Mouse (Mus musculus) testis, postnatal 14 days (tissue): ENCODE data around the gene Angel2.

Source experiments
- DNase-seq: peaks from one replicate; pipeline ENCODE4 v3.0.0; 2021; ENCODE audit warnings: low spot score

Angel2 gene

DNA sequence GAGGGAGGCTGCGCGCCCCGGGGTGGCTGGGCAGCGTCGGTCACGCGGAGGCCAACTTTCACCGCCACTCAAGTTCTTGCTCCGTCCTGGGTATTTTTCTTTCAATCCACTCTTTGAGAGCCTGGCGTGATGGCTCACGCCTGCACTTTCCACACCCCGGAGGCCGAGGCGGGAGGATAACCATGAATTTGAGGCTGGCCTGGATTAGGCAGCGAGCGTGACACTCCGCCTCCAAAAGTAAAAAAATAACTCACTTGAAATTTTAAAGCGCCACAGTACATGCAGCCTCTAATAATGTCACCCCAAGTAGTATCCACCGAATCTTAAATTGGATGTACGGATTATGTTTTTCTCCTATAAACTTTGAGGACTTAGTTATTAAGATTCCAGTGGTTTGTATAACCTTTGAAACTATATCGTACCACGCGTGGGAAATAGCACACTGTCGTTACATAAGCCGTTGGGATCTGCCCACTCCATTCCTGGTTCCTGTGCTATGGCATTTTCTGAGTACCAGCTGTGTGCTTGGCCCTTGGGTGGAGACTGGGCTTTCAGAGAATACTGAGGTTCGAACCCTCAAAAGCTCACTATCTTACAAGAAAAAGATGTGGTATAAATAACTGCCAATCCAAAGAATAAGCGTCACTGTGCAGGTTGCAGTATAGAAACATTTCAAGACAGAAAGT, 4.2 kb downstream of the Angel2 start:
- DNase-seq: peak; percentile 54

DNA sequence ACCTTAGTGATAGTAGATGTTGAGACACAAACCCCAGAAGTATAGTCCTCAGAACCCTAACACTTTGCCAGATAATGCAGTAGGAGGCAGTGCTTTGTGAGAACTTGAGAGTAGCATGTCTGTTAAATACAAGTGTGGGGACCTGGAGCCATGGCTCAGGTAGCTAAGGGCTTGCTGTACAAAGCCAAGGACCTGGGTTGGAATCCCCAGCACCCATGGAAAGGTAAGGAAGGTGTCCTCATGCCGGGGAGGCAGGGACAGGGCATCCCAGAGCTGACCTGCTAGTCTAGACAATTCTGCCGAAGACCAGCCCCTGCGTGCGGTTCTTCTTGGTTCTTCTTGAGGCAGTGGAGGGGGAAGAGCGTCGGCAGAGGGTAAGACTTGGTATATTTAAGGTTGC, 5.3 kb downstream of the Angel2 start:
- DNase-seq: no peak

DNA sequence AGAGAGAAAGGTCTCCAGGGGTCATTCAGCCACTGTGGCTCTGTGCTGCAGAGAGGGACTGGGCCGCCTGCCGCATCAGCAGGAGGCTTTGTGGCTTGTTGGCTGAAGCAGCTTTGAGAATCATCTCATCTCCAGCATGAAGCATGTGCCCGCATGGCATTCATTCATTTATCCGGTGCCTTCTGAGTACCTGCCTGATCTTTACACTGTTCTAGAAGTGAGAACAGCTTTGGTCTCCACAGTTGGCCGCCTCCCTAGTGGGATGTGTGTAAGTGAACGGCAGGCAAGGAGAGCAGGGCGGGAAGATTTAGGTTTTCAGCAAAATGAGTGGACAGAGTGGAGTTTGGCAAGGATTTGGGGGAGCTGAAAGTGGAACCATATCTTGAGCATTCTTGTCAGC, 14.9 kb downstream of the Angel2 start:
- no peak for DNase-seq

DNA sequence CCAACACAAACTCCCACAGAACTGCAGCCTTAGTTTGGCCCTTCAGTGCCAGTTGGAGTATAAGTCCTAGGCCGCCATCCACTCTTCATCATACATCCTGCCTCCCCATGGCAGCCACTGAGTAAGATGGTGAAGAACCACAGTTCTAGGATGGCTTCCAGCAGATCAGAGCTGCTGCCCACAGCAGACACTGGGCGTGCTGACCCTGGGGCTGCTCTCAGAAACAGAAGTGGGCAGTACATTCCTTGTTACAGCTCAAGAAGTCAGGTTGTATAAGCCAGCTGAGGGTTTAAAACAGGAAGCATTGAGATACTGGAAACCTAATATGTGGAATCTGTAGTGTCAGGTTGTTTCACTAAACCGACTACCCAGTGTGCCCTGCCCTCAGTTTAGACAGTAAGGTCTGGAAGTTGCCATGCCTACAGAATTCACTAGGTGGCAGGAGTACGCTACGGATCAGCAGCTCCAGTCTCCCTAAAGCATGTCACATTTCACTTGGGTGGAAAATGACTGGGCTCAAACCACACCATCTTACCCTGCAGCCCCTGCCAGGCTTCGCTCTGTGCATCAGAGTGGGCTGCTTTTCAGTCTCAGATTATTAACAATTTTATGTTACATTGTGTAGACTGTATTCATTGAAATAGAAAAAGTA, 19.3 kb downstream of the Angel2 start:
- DNase-seq: no peak

DNA sequence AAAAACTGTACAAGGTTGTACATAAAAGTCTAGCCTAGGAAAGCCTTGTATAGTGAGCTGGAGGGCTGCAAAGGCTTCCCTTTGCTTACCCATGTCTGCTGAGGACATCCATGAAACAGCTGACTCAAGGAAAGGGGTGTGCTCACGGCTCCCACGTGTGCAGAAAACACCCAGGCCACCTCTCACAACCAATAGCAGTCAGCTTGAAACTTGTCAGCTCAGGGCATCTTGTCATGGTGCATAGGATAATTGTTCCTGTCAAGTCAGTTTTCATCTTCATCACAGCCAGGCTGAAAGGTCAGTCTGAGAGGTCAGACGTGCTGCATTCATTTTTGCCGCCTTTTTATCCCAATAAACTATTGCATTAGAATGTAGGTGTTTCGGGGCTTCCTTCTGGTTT, 23.1 kb downstream of the Angel2 start:
- no peak for DNase-seq

DNA sequence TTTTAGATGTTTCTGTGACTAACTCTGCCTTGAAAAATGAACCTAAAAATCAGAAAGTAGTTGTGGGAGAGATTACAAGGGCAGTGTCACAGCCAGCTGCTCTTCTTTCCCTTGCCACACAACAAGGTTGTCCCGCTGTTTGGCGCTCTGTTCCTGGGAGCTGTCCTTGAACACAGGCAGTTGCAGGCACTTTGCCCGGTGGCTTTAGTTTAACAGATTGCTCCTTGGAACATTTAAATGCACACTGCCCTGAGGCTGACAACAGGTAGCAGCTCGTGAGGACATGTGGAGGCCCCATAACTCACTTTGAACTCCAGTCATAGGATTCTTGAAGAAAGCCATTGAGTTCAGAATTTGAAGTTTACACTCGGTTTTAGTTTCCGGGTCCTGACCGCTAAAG, 23.5 kb downstream of the Angel2 start:
- DNase-seq: no peak

DNA sequence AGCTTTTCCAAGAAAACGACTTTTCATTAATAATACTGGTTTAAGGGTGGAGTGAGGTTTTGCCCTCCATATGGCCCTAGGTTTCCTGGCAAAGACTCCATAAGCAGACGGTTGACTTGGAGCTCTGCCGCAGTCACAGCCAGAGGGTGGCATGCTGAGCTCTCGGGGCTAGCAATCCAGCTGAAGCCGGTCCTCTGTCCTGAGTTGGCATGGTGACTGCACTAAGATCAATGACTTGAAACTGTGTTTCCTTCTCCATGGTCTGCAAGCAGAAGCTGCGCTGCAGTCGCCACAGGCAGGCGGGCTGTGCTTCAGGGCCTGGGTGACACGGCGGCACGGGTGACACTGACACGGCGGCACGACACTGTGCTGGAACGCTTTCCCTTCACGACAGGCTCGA, 23.9 kb downstream of the Angel2 start:
- DNase-seq: no peak

DNA sequence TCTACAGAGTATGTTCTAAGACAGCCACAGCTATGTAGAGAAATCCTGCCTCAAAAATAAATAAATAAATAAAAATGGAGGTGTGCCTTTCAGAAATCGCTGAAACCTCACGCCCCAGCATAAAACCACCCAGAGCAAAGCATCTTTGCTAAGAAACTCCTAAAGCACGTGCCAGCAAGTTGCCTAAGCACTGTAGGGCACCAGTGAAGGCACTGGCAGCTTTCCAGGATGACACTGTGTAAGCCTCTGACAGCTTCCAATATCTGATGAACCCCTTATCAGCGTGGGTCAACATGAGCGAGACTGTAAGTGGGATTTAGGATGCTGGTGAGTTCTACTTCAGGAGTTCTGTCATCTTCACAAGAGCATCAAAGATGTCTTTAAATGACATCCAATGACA, 26.1 kb downstream of the Angel2 start:
- DNase-seq: no peak

DNA sequence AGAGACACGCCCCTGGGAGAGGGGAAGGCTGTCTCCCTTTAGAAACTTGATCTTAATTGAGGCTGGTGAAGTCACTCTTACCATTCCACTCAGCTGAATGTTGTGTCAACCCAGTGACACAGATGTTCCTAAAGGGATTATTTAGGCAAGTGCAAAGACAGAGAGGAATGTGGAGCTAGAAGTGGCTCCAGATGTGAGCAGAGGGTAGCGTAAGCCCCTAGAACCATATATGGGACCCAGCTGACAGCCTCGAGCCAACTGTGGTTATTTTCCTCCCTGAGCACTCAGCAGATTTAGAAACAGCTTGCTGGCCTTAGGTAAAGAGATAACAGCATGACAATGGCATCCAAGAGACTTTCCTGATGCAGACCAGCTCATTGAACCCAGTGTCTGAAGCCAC, 28.1 kb downstream of the Angel2 start:
- DNase-seq: no peak

DNA sequence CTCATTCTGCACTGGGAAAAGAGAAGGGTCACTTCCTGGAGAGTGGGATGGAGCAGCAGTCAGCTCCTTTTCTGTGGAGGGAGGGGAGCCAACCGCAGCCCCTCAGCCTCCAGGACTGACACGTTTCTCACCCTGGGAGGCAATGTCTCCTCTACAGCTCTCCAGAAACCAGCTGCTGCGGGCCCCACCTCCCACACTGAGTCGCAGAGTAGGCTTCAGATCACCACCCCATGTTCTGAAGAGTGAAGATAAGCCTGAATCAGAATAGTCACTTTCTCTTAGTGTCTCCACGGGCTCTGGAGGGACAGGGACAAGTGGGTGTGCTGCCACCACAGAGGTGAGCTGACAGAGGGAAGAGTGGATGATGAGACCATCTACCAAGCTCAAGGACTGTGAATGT, 33.9 kb downstream of the Angel2 start:
- no peak for DNase-seq

DNA sequence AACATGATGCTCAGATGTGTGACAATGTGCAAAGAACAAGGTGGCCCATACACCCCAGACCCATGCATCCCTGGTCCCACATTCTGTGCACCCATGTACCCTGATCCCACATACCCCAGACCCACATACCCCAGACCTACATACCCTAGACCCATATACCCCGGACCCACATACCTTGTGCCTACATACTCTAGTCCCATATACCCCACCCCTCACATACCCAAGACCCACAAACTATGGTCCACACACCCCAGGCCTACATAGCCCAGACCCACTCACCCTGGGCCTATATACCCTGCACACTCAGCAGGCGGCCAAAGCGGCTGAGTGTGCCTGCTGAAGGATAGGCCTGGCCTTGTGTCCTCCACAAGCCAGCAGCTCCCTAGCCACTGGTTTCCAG, 37.8 kb downstream of the Angel2 start:
- DNase-seq: no peak

DNA sequence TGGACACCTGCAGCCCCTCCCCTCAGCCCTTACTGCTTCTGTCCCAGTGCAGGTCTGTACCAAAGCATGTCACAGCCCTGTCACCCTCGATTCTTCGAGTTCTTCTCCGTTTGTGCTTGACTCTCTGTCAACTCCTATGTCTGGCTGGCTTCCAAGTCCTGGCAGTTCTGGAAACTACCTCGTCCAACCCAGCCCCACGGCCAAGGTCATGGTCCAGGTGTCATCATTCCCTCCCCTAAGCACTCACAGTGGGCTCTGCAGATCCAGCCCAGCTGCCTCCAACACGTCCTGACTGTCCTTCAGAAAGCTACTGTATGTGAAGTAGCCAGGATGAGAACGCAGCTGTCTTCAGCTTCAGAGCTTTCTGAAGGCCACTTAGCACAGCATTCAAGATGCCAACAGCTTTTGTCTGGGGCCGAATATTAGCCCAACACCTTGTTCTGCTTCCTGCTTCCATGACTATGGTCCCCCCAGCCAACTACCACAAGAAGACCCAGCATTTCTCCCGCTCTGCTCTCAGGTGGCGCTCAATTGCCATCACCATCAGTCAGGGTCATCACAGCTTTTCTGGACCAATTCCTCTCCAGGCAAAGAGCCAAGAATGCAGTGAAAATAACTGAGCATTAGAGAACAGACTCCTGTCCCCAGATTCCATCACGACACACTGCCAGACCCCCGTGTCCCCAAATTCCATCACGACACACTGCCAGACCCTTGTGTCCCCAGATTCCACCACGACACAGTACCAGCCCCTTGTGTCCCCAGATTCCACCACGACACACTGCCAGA, 40.3 kb downstream of the Angel2 start:
- DNase-seq: no peak

DNA sequence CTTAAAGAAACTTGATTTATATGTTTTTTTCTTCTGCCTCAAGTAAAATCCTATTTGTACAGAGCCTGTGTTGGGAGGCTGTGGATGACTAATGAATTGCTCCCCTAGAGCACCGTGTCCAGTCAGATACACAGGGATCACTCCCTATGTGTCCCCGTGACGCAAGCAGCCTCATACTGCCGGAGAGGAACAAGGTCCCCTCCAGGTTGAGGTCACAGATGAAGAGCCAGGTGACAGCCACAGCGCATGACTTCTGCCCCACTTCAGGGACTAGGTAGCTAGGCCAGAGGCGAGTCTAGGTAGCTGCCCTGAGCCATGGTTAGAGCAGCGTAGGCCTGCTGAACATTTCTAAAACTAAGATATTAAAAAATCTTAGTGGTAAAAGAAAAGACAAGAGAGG, 43.1 kb downstream of the Angel2 start:
- DNase-seq: no peak

DNA sequence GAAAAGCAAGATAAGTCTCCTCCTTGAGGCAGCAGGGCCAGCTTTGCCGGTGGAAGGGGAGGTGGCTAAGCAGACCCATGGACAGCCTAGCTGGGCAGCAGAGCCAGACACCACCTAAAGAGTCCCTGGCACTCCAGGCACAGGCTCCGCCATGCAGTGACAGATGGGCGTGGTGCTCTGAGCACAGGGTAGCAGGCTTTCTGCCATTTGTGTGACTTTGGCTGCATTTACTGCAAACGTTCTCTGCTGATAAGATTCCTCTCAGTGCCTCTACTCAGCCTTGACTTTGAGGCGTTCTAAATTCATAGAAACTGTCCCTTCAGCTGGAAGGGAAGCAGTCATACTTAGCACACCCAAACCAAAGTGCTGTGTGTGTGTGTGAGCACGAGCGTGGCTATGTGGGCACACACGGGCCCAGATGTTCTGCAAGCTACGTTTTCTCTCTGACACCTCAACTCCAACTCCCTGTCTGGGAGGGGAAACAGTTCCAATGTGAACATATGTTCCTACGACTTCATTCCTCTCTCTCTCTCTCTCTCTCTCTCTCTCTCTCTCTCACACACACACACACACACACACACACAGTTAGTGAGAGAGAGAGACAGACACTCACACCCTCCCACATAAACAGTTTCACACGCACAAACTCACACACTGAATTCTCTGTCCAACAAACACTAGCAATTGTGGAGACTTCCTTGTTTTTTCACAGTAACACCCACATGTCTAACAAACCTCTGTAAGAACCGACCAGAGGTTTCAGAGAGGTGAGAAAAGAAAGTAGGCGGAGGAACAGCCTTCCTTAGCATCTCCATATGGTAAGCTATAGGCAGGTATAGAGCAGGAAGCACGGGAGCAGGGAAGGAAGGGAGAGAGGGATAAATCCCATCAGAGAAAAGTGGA, 47.0 kb downstream of the Angel2 start:
- DNase-seq: no peak

DNA sequence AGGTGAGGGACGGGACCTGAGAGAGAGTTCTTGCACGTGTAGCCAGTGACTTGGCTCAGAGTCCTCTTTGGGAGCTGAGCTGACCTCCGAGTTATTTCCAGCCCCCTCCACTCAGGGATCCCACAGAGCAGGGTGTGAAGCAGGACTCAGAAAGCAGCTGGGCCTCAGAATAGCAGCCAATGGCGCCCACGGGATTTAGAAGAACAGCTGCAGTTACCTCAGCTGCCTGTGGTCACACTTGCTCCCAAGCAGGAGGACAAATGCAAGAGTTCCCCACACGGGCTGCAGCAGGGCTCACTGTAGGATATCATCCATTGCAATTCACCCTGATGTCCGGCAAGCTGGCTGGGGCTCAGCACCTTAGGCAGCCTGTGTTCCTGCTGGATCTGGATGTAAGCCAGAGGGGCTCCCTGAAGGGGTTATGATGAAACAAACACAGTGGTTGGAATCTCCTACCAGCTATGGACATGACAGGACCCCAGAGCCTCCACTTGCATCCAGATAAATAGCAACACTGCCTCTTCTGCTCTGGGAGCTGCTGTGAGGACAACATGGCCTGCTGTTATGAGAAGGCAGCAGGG, 47.8 kb downstream of the Angel2 start:
- DNase-seq: peak; percentile 31

DNA sequence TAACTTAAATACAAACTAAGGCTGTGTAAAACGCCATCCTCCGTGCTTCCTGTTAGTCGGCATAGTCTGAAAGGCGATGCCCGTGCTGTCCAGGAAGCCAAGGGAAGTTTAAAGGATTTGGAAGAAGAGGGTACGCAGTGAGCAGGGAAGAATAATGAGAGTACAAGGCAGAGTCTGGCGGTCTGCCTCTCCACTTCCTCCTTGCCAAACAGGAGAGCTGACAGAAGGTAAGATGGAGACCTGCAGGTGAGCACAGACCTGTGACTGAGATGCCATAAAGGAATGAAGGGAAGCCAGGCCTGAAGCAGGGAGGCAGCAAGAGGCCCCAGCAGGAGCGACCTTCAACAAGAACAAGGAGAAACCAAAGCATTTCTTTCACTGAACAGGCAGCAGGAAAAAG, 49.3 kb downstream of the Angel2 start:
- no peak for DNase-seq

DNA sequence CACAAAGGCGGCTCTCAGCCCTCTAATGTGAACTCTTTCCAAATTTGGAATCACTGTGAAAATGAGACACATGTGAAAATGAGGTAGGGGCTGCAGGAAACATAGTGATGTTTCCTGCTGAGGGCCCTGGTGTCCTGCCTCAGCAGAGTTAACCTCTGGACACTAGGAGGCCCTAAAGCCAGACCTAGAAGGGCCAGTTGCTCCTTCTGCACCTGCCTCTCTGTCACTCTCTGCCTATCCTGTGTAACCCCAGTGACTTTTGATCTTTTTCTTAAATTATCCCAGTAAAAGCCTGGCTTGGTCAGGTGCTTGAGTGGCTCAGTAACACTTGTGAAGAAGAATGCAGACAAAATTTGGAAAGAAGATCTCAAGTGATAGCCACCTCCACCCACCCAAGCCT, 49.9 kb downstream of the Angel2 start:
- DNase-seq: no peak

DNA sequence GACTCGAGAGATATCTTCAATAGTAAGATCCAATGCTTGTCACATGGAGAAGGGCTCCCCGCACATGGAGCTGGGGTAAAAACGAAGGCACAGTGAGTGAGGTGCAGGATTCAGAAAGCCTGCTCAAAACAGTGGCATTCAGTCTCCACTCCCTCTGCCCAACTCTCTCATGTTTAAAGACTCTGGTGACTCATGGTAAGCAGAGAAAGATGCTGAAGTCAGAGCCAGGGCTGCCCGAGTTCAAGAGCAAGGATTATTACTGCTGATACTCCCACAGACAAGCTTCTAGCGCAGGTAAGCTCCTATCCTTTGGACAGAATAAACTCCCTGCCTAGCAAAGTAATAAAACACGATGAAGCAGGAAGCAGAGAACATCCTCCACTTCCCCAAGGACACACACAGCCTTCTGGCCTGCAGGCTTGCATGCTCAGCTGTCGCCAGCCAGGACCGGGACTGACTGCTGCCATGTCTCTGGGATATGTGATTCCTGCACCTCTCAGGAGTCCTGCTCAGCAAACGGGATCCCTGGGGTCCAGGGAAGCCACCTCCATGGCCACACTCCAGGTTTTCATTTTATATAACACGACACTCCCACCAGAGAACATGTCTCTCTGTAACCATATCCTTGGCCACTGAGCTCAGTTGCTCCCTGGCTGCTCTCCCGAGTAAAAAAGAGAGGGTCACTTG, 52.1 kb downstream of the Angel2 start:
- DNase-seq: no peak

DNA sequence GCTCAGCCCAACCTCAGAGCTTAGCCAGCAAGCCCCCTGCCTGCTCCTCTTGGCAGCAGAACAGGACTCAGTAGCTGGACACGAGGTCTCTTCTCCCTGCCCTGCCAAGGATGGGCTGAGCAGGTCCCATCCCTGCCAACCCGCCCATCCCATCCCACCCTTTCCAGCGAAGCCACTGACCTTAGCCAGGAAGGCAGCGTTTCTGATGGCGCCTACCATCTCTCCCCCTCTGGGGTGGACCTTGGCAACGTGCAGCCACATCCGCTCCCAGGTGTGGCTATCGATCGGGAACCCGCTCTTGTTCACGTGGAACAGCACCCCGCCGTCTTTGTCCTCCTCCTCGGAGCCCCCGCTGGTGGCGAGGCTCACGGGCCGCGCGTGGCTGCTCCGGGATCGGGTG, 53.1 kb downstream of the Angel2 start:
- no peak for DNase-seq

DNA sequence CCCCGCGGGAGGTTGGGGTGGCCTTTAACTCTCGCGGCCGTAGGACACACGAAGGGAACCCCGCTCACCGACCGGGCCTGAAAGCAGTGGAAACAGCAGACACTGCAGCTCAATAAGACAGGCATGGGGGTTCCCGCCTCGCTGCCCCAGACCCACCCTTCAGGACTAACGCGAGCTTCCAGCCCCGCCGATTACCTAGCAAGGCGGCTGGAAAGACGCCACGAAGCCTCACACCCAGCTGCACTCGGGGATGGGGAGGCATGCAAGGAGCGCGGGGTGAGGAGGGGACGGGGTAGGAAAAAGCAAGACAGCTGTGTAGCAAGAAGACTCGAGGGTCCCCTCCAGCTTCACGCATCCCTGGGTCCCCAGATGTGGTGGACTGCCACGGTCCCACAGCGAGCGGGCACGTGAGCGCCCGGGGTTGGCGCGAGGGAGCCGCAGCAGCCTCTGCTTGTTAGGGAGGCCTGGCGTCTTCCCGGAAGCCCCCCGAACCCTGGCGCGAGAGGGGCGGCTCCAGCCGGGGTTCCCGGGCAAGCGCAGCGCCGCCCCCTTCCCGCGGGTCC, 53.7 kb downstream of the Angel2 start:
- no peak for DNase-seq

DNA sequence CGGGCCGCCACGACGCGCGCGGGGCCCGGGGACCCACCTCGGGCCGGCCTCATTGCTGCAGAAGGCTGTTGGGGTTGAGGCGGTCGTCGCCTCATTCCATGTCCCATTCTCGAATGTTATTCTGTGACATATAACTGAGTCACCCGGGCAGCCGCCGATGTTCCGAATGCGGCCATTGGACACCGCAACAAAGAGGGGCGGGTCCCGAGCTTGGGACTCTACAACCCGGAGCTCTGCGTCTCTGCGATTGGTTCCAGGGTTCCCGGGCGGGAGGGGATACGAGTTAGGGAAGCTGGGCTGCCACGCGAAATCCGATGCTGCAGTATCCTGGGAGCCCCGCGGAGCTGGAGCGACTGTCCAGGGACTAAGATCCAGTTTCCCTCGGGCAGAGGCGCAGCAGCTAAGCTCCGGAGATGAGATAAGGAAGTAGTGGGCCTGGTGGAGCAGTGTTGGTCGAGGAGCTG, 54.2 kb downstream of the Angel2 start, which contains the start of gene Vash2:
Gene Vash2, minus strand, starts transcription at position 197 of the 464 bp plus-strand sequence.
- DNase-seq: peak; percentile 67
